Mouse (Mus musculus) bone marrow, adult 2 months (tissue): ENCODE results near the gene Lrrn4cl. TPM values are rescaled to one million over a fixed set of nuclear protein-coding genes. Genes with fewer than 3 reads are reported as not detected.

Experiments
- H3K27ac ChIP-seq: fragments of 200-500 bp; 2 replicates; pipeline ENCODE4 v1.5.1; 2012; ENCODE audit warnings: low read depth, mild to moderate bottlenecking, control low read depth, inconsistent platforms, low read length; ENCODE audit not compliant: control insufficient read depth, poor library complexity, insufficient read depth
- H3K4me1 ChIP-seq: fragments of 200-500 bp; 2 replicates; pipeline ENCODE4 v1.6.1; 2011; ENCODE audit warnings: low read length; ENCODE audit not compliant: control insufficient read depth, insufficient read depth
- H3K4me3 ChIP-seq: fragments of 200-500 bp; replicated peaks from 2 replicates; pipeline ENCODE3; 2011; ENCODE audit warnings: mild to moderate bottlenecking, low read depth, low read length, control low read depth; ENCODE audit not compliant: control insufficient read depth
- CTCF ChIP-seq: fragments of 200-500 bp; IDR thresholded peaks from 2 replicates; pipeline ENCODE4 v1.5.1; 2011; ENCODE audit warnings: low read length, control low read depth; ENCODE audit not compliant: control insufficient read depth, insufficient read depth
- POLR2A ChIP-seq: fragments of 200-500 bp; IDR thresholded peaks from 2 replicates; pipeline ENCODE4 v1.6.1; 2011; ENCODE audit warnings: low read depth, mild to moderate bottlenecking, control low read depth, low read length, borderline replicate concordance; ENCODE audit not compliant: control insufficient read depth
- WGBS: fragments of 180-500 bp; shearing (Covaris S2); methylation state at CpG from one replicate; pipeline ENCODE4 v1.1.7; 2018; 5-methylcytosine and 5-hydroxymethylcytosine counted together
- polyA plus RNA-seq: library from polyadenylated mRNA; stranded (reverse); fragments of >200 nt; gene quantifications from 2 replicates; pipeline ENCODE4 v1.2.4, GENCODE M21; 2011; ENCODE audit warnings: low replicate concordance; ENCODE audit not compliant: missing spikeins, insufficient read depth, insufficient read length

Lrrn4cl gene
- 0.40 and 0.62 TPM in 2 replicates for polyA plus RNA-seq

DNA sequence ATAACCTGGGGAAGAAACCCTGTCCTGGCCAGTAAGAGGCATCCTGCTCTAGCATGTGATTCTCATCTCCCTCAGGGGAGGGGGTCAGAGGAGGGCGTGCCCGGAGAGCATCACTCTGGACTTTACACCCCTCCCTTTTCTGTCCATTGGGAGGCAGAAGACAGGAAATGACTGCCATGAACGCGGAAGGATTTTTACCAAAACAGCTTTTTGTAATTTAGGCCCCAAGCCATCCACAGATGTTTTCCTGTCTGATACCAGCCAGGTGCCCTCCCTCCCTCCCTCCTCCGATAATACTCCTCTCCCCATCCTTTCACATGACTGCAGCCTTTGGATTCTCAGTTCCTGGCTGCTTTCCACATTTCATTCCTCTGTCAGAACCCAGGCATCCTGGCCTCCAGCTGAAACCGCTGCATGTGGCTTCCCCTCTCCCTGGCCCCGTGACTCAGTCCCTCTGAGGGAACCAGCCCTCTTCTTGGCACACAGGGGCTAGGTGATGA, at the start of gene Lrrn4cl:
Lrrn4cl (plus strand) TSS at position 367 of the 500 bp plus-strand sequence.
- H3K4me3 ChIP-seq, result no peak within 1 kb of the TSS
- 59% methylated on average over 7 of the region's 7 CpGs for WGBS
- TF ChIP-seq CTCF, result no peak
- TF ChIP-seq POLR2A, result no peak
- H3K27ac ChIP-seq, result no peak within 1 kb of the TSS
- H3K4me1 ChIP-seq, result no peaks in the 10 kb centered on the region

DNA sequence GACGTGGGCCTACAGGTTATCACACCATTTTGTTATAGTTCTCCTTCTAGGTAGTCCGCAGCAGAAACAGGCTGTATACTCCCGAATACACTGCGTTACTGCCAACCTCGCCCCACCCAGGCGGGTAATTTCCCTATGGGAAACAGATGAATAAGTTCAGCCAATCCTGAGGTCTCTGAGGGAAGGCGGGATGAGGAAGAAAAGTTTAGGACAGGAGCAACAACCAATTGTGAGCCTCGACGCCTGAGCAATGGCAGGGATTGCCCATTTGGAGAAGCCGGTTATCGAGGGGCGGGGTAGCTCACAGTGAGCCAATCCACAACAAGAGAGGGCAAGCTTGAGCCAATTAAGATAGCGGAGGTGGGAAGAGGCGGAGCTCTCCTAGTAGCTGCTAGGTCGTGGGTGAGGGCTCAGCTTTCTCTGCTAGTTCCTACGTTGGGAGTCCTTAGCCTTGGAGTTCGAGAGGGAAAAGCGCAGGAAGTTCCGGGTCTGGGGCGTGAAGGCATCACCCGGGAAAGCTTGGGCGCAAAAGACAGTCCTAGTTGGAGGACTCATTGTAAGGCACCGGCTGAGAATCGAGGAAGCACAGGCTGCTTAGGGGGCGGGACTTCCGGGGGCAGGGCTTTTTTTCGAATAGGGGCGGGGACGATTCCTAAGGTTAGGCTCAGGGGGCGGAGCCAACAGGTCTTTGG, 48.3 kb upstream of the Lrrn4cl start, which contains the start of gene Zbtb3:
Zbtb3 (plus strand) TSS at position 426 of the 692 bp plus-strand sequence.
- Histone ChIP-seq H3K27ac (peak within 1 kb of the TSS; percentile 39), H3K4me3 (peak within 1 kb of the TSS; percentile 87), H3K4me1 (peaks cover 2% of the 10 kb centered on the region; the same call in 1 of the 2 replicates)
- TF ChIP-seq POLR2A, result no peak
- no peak for TF ChIP-seq CTCF
- 1% methylated on average over 30 of the region's 30 CpGs for WGBS

DNA sequence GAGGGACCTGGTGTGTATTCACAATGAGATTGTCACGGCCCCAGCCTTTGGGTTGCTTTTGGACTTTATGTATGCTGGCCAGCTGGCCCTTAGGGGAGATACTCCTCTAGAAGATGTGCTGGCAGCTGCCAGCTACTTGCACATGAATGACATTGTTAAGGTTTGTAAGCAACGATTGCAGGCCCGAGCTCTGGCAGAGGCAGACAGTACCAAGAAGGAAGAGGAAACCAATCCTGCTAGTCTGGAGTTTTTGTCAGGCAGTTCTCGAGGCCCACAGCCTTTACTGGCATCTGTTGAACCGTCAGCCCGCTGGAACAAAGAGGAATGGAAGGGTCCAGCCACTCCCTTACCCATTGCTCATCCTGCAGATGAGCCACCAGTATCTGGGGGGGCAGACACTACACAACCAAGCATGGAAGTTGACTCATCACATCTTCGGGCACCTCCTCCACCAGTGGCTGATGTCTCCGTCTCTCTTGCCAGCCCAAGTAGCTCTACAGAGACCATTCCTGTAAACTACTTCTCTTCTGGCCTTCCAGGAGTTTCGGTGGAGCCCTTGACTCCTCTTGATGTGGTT, 47.3 kb upstream of the Lrrn4cl start:
- no peak for TF ChIP-seq POLR2A
- no peak for TF ChIP-seq CTCF
- 70% methylated on average over 9 of the region's 9 CpGs for WGBS
- Histone ChIP-seq H3K27ac (no peak overlapping the region), H3K4me3 (no peak overlapping the region), H3K4me1 (peaks cover 2% of the 10 kb centered on the region; the same call in 1 of the 2 replicates)

DNA sequence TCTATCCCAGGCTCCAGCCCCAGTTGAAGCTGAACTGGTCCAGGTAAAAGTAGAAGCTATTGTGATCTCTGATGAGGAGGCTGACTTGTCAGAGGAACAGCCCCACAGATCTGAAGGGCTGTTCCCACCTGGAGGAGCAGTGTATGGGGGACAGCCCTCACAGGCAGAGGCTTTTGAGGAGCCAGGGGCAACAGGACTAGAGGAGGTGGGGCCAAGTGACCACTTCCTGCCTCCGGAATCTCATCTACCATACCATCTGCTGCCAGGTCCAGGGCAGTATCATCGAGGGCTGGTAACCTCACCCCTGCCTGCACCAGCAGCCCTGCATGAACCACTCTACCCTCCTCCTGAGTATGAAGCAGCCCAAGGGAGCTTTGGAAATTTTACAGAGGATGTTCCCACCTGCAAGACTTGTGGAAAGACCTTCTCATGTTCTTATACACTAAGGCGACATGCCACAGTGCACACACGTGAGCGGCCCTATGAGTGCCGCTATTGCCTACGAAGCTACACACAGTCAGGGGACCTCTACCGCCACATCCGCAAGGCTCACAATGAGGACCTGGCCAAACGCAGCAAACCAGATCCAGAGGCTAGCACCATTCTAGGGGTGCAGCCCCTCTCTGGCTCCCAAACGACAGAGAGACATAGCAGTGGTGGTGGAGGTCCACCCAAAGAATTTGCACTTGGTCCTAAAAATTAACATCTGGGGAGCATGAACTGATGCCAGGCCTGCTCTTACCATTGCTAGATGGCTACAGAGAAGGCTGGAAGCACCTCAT, 46.5 kb upstream of the Lrrn4cl start:
- no peak for TF ChIP-seq CTCF
- no peak for TF ChIP-seq POLR2A
- Histone ChIP-seq H3K4me3 (no peak overlapping the region), H3K27ac (no peak overlapping the region), H3K4me1 (peaks cover 2% of the 10 kb centered on the region; the same call in 1 of the 2 replicates)
- WGBS, result 69% methylated on average over 11 of the region's 11 CpGs

DNA sequence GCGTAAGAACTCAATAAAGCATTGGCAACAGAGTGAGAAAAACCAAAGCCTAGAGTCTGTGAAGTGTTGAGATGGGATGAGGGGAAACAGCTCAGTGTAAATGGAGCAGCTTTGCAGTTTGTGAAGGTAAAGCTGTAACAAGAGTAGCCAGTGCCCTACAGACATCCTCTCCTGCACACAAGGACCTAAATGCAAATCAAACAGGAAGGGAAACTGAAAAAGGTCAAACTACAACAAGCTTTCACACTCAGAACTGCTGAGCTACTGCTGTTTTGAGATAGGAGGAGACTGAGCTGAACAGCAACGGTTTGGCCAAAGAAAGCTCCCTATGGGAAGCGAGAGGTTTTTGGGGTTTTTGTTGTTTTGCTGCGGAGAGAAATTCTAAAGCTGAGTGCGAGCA, 43.8 kb upstream of the Lrrn4cl start:
- TF ChIP-seq CTCF (no peak), POLR2A (no peak)
- Histone ChIP-seq H3K27ac (peak overlapping the region; percentile 73), H3K4me3 (no peak overlapping the region), H3K4me1 (peaks cover 2% of the 10 kb centered on the region; the same call in 1 of the 2 replicates)
- WGBS, result 88% methylated on average over 5 of the region's 5 CpGs

DNA sequence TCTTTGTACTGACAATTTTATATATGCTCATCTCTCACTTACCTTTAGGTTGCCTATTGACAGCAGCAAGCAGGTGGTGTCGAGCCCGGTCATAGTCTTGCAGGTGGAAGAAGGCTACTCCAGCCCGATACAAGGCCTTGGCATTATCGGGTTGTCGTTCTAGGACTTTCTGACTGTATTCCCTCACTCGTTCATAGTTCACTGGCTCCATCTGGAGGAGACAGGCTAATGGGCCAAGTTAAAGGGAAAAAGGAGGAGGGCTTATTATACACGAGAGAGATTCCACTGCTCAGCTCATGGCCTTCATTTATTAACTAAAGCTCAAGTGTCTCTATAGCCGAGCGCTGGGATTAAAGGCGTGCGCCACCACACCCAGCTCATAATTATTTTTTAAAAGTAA, 34.8 kb upstream of the Lrrn4cl start:
- TF ChIP-seq CTCF (no peak), POLR2A (no peak)
- Histone ChIP-seq H3K4me3 (no peak overlapping the region), H3K27ac (no peak overlapping the region), H3K4me1 (no peaks in the 10 kb centered on the region)
- WGBS, result 84% methylated on average over 11 of the region's 11 CpGs

DNA sequence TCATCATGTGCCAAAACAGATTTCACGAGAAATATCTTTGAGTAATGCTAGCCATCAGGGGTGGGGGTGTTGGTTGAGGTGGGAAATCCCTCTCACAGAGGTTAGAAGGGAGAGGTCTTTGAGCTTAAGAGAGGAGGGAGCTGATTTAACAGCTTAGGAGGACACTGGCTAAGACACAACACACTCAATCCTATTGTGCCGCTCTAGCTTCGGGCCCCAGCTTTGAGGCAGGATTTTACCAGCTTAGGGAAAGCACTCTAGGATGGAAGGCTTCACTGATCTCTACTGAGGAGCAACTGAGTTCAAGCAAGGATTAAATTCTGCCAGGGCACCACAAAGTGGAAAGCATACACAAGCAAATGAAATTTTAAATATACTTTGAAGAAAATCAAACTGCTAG, 33.6 kb upstream of the Lrrn4cl start:
- H3K4me1 ChIP-seq, result peaks cover 1% of the 10 kb centered on the region; the same call in 1 of the 2 replicates
- no peak overlapping the region for H3K4me3 ChIP-seq
- 71% methylated on average over 3 of the region's 3 CpGs for WGBS
- H3K27ac ChIP-seq, result no peak overlapping the region
- no peak for TF ChIP-seq CTCF
- no peak for TF ChIP-seq POLR2A

DNA sequence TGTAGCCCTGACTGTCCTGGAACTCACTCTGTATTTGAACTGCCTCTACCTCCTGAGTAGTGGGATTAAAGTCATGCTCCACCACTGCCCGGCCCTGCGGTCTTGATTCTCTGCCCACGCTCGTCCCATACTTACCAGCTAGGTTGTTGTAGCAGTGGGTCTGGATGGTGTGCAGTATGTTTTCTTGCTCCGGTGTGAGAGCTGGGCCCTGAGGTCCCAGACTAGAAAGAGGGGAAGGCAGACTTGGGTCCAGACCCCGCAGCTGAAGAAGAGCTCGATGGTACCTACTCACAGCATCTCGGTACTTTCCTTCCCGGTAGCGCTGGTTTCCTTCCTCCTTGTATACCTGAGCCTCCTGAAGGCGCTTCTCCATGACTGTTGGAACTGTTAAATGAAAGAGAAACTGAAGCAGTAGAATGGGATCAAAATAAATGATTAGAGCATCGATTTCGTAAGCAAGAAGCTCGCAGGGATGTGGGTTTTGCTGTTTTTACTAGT, 32.2 kb upstream of the Lrrn4cl start:
- Histone ChIP-seq H3K4me3 (peak overlapping the region; percentile 98), H3K27ac (peak overlapping the region; percentile 44), H3K4me1 (peaks cover 1% of the 10 kb centered on the region; the same call in 1 of the 2 replicates)
- 5% methylated on average over 14 of the region's 14 CpGs for WGBS
- TF ChIP-seq CTCF, result no peak
- no peak for TF ChIP-seq POLR2A
